Mouse (Mus musculus): ENCODE measurements around the gene Itih4. TPM values are rescaled to one million over a fixed set of nuclear protein-coding genes. Genes with fewer than 3 reads are reported as not detected.

Gene Itih4
- polyA plus RNA-seq, 1 experiment from 2014 or later, result not detected

GRCm38 (mm10) chr14:30880811-30881717 lies 5.2 kb upstream of the Itih4 start:
- Histone ChIP-seq H3K9ac (replicated peaks; ENCODE audit: low read length) (no peak overlapping the region), H3K9me3 (replicated peaks; ENCODE audit: control insufficient read depth, low read length) (no peaks in the 10 kb centered on the region), H3K4me2 (ENCODE audit: low read depth, low read length) (no peak overlapping the region), H3K27me3 (ENCODE audit: control insufficient read depth, insufficient read depth, low read length) (no peaks in the 10 kb centered on the region), H3K4me3 (ENCODE audit: low read depth, low read length) (no peak overlapping the region), H3K27ac (replicated peaks; ENCODE audit: low read depth, low read length) (no peak overlapping the region), H3K36me3 (replicated peaks; ENCODE audit: control insufficient read depth, insufficient read depth, low read depth, low read length) (no peaks in the 10 kb centered on the region), H3K4me1 (ENCODE audit: control insufficient read depth, insufficient read depth, low read length) (no peaks in the 10 kb centered on the region)
- ATAC-seq (replicated peaks; ENCODE audit: insufficient number of reproducible peaks, low FRiP score, low TSS enrichment, low read depth), result no peak
- DNase-seq (ENCODE audit: low spot score), result peak; percentile 62
- 81% methylated on average over 17 of the region's 17 CpGs for WGBS

GRCm38 (mm10) chr14:30881718-30882108 lies 4.6 kb upstream of the Itih4 start:
- WGBS, result 82% methylated on average over 3 of the region's 3 CpGs
- H3K4me3 ChIP-seq (ENCODE audit: low read depth, low read length), result no peak overlapping the region
- H3K4me1 ChIP-seq (ENCODE audit: control insufficient read depth, insufficient read depth, low read length), result no peaks in the 10 kb centered on the region
- ATAC-seq (replicated peaks; ENCODE audit: insufficient number of reproducible peaks, low FRiP score, low TSS enrichment, low read depth) (no peak), DNase-seq (ENCODE audit: low spot score) (no peak)
- H3K27me3 ChIP-seq (ENCODE audit: control insufficient read depth, insufficient read depth, low read length), result no peaks in the 10 kb centered on the region
- H3K9ac ChIP-seq (replicated peaks; ENCODE audit: low read length), result no peak overlapping the region
- H3K27ac ChIP-seq (replicated peaks; ENCODE audit: low read depth, low read length), result no peak overlapping the region
- H3K9me3 ChIP-seq (replicated peaks; ENCODE audit: control insufficient read depth, low read length), result no peaks in the 10 kb centered on the region
- H3K36me3 ChIP-seq (replicated peaks; ENCODE audit: control insufficient read depth, insufficient read depth, low read depth, low read length), result no peaks in the 10 kb centered on the region
- H3K4me2 ChIP-seq (ENCODE audit: low read depth, low read length), result no peak overlapping the region

- no peaks in the 10 kb centered on the region for H3K9me3 ChIP-seq (replicated peaks; ENCODE audit: control insufficient read depth, low read length)
- no peak overlapping the region for H3K4me2 ChIP-seq (ENCODE audit: low read depth, low read length)
- ATAC-seq (replicated peaks; ENCODE audit: insufficient number of reproducible peaks, low FRiP score, low TSS enrichment, low read depth) (no peak), DNase-seq (ENCODE audit: low spot score) (peak; percentile 14)
- H3K4me1 ChIP-seq (ENCODE audit: control insufficient read depth, insufficient read depth, low read length), result no peaks in the 10 kb centered on the region
- H3K27ac ChIP-seq (replicated peaks; ENCODE audit: low read depth, low read length), result no peak overlapping the region
- H3K27me3 ChIP-seq (ENCODE audit: control insufficient read depth, insufficient read depth, low read length), result no peaks in the 10 kb centered on the region
- no peaks in the 10 kb centered on the region for H3K36me3 ChIP-seq (replicated peaks; ENCODE audit: control insufficient read depth, insufficient read depth, low read depth, low read length)
- H3K4me3 ChIP-seq (ENCODE audit: low read depth, low read length), result no peak overlapping the region
- WGBS, result 7% methylated on average over 3 of the region's 3 CpGs
- H3K9ac ChIP-seq (replicated peaks; ENCODE audit: low read length), result no peak overlapping the region
Observed at GRCm38 (mm10) chr14:30885298-30885697, 978 bp upstream of the Itih4 start.

GRCm38 (mm10) chr14:30888271-30888732 lies 2.0 kb downstream of the Itih4 start:
- no peaks in the 10 kb centered on the region for H3K36me3 ChIP-seq (replicated peaks; ENCODE audit: control insufficient read depth, insufficient read depth, low read depth, low read length)
- no peaks in the 10 kb centered on the region for H3K9me3 ChIP-seq (replicated peaks; ENCODE audit: control insufficient read depth, low read length)
- no peaks in the 10 kb centered on the region for H3K4me1 ChIP-seq (ENCODE audit: control insufficient read depth, insufficient read depth, low read length)
- H3K27ac ChIP-seq (replicated peaks; ENCODE audit: low read depth, low read length), result no peak overlapping the region
- H3K4me2 ChIP-seq (ENCODE audit: low read depth, low read length), result no peak overlapping the region
- no peak for ATAC-seq (replicated peaks; ENCODE audit: insufficient number of reproducible peaks, low FRiP score, low TSS enrichment, low read depth)
- DNase-seq (ENCODE audit: low spot score), result peak; percentile 38
- H3K4me3 ChIP-seq (ENCODE audit: low read depth, low read length), result no peak overlapping the region
- 20% methylated on average over 8 of the region's 9 CpGs for WGBS
- H3K27me3 ChIP-seq (ENCODE audit: control insufficient read depth, insufficient read depth, low read length), result no peaks in the 10 kb centered on the region
- no peak overlapping the region for H3K9ac ChIP-seq (replicated peaks; ENCODE audit: low read length)

GRCm38 (mm10) chr14:30899972-30900371 lies 13.7 kb downstream of the Itih4 start:
- Histone ChIP-seq H3K9me3 (replicated peaks; ENCODE audit: control insufficient read depth, low read length) (no peaks in the 10 kb centered on the region), H3K36me3 (replicated peaks; ENCODE audit: control insufficient read depth, insufficient read depth, low read depth, low read length) (no peaks in the 10 kb centered on the region), H3K9ac (replicated peaks; ENCODE audit: low read length) (no peak overlapping the region), H3K27ac (replicated peaks; ENCODE audit: low read depth, low read length) (no peak overlapping the region), H3K4me1 (ENCODE audit: control insufficient read depth, insufficient read depth, low read length) (no peaks in the 10 kb centered on the region), H3K4me2 (ENCODE audit: low read depth, low read length) (no peak overlapping the region), H3K4me3 (ENCODE audit: low read depth, low read length) (no peak overlapping the region), H3K27me3 (ENCODE audit: control insufficient read depth, insufficient read depth, low read length) (no peaks in the 10 kb centered on the region)
- 57% methylated on average over 3 of the region's 3 CpGs for WGBS
- DNase-seq (ENCODE audit: low spot score) (no peak), ATAC-seq (replicated peaks; ENCODE audit: insufficient number of reproducible peaks, low FRiP score, low TSS enrichment, low read depth) (no peak)

- Histone ChIP-seq H3K9ac (replicated peaks; ENCODE audit: low read length) (no peak overlapping the region), H3K27ac (replicated peaks; ENCODE audit: low read depth, low read length) (no peak overlapping the region), H3K4me3 (ENCODE audit: low read depth, low read length) (no peak overlapping the region), H3K4me1 (ENCODE audit: control insufficient read depth, insufficient read depth, low read length) (no peaks in the 10 kb centered on the region), H3K27me3 (ENCODE audit: control insufficient read depth, insufficient read depth, low read length) (no peaks in the 10 kb centered on the region), H3K4me2 (ENCODE audit: low read depth, low read length) (no peak overlapping the region), H3K36me3 (replicated peaks; ENCODE audit: control insufficient read depth, insufficient read depth, low read depth, low read length) (no peaks in the 10 kb centered on the region), H3K9me3 (replicated peaks; ENCODE audit: control insufficient read depth, low read length) (no peaks in the 10 kb centered on the region)
- no peak for DNase-seq (ENCODE audit: low spot score)
- 90% methylated on average over 5 of the region's 5 CpGs for WGBS
- no peak for ATAC-seq (replicated peaks; ENCODE audit: insufficient number of reproducible peaks, low FRiP score, low TSS enrichment, low read depth)
Observed at GRCm38 (mm10) chr14:30902628-30903027, 16.4 kb downstream of the Itih4 start.

GRCm38 (mm10) chr14:30903036-30903435 lies 16.8 kb downstream of the Itih4 start:
- Histone ChIP-seq H3K27me3 (ENCODE audit: control insufficient read depth, insufficient read depth, low read length) (no peaks in the 10 kb centered on the region), H3K4me2 (ENCODE audit: low read depth, low read length) (no peak overlapping the region), H3K36me3 (replicated peaks; ENCODE audit: control insufficient read depth, insufficient read depth, low read depth, low read length) (no peaks in the 10 kb centered on the region), H3K27ac (replicated peaks; ENCODE audit: low read depth, low read length) (no peak overlapping the region), H3K4me3 (ENCODE audit: low read depth, low read length) (no peak overlapping the region), H3K9me3 (replicated peaks; ENCODE audit: control insufficient read depth, low read length) (no peaks in the 10 kb centered on the region), H3K4me1 (ENCODE audit: control insufficient read depth, insufficient read depth, low read length) (no peaks in the 10 kb centered on the region), H3K9ac (replicated peaks; ENCODE audit: low read length) (no peak overlapping the region)
- DNase-seq (ENCODE audit: low spot score) (no peak), ATAC-seq (replicated peaks; ENCODE audit: insufficient number of reproducible peaks, low FRiP score, low TSS enrichment, low read depth) (no peak)
- WGBS, result 70% methylated on average over 3 of the region's 3 CpGs

- H3K4me1 ChIP-seq (ENCODE audit: control insufficient read depth, insufficient read depth, low read length), result no peaks in the 10 kb centered on the region
- H3K4me3 ChIP-seq (ENCODE audit: low read depth, low read length), result no peak overlapping the region
- ATAC-seq (replicated peaks; ENCODE audit: insufficient number of reproducible peaks, low FRiP score, low TSS enrichment, low read depth) (no peak), DNase-seq (ENCODE audit: low spot score) (no peak)
- H3K27ac ChIP-seq (replicated peaks; ENCODE audit: low read depth, low read length), result no peak overlapping the region
- H3K27me3 ChIP-seq (ENCODE audit: control insufficient read depth, insufficient read depth, low read length), result no peaks in the 10 kb centered on the region
- no peaks in the 10 kb centered on the region for H3K9me3 ChIP-seq (replicated peaks; ENCODE audit: control insufficient read depth, low read length)
- 83% methylated on average over 8 of the region's 8 CpGs for WGBS
- no peak overlapping the region for H3K4me2 ChIP-seq (ENCODE audit: low read depth, low read length)
- H3K9ac ChIP-seq (replicated peaks; ENCODE audit: low read length), result no peak overlapping the region
- no peaks in the 10 kb centered on the region for H3K36me3 ChIP-seq (replicated peaks; ENCODE audit: control insufficient read depth, insufficient read depth, low read depth, low read length)
Observed at GRCm38 (mm10) chr14:30904307-30904706, 18.0 kb downstream of the Itih4 start.
